Mouse (Mus musculus) CH12.LX (cell line): ENCODE data around the gene Olfr1532-ps1.

ENCODE experiments used
- BHLHE40 ChIP-seq: IDR thresholded peaks from 2 replicates; pipeline ENCODE4 v1.6.1; 2011; ENCODE audit warnings: mild to moderate bottlenecking, low read depth, low read length, improper control_type of control experiment
- CTCF ChIP-seq, 2 experiments: IDR thresholded peaks in 1 of 2; conservative IDR thresholded peaks in 1 of 2; 2 replicates each; pipeline ENCODE4 v1.5.1; 2011 to 2012; ENCODE audit warnings: low read depth in 2 of 2, low read length in 2 of 2, improper control_type of control experiment in 1 of 2, inconsistent platforms in 1 of 2, mild to moderate bottlenecking in 1 of 2, moderate library complexity in 1 of 2
- EP300 ChIP-seq: IDR thresholded peaks from 2 replicates; pipeline ENCODE4 v1.6.1; 2011; ENCODE audit warnings: low read length, improper control_type of control experiment
- MAFK ChIP-seq: IDR thresholded peaks from 2 replicates; pipeline ENCODE4 v1.6.1; 2011; ENCODE audit warnings: low read length, improper control_type of control experiment; ENCODE audit not compliant: insufficient replicate concordance
- NRF1 ChIP-seq: IDR thresholded peaks from 2 replicates; pipeline ENCODE4 v1.6.1; 2014; ENCODE audit warnings: low read depth, mild to moderate bottlenecking, inconsistent platforms, low read length, improper control_type of control experiment, moderate library complexity
- POLR2A ChIP-seq: IDR thresholded peaks from 2 replicates; pipeline ENCODE4 v1.6.1; 2011; ENCODE audit warnings: low read depth, mild to moderate bottlenecking, improper control_type of control experiment, low read length
- RCOR1 ChIP-seq: conservative IDR thresholded peaks from 2 replicates; pipeline ENCODE4 v1.6.1; 2012; ENCODE audit warnings: low read depth, mild to moderate bottlenecking, inconsistent platforms, low read length, improper control_type of control experiment
- TCF12 ChIP-seq: IDR thresholded peaks from 2 replicates; pipeline ENCODE4 v1.6.1; 2014; ENCODE audit warnings: low read depth, mild to moderate bottlenecking, inconsistent platforms, low read length, improper control_type of control experiment
- USF1 ChIP-seq: IDR thresholded peaks from 2 replicates; pipeline ENCODE4 v1.6.1; 2014; ENCODE audit warnings: low read depth, mild to moderate bottlenecking, inconsistent platforms, low read length, improper control_type of control experiment
- ZMIZ1 ChIP-seq: IDR thresholded peaks from 2 replicates; pipeline ENCODE4 v1.6.1; 2012; ENCODE audit warnings: low read depth, mild to moderate bottlenecking, inconsistent platforms, low read length, improper control_type of control experiment

- TF ChIP-seq CTCF (conservative IDR thresholded peaks at IDR 0.05 in 1 of 2, IDR thresholded peaks at IDR 0.05 in 1 of 2; ENCODE audit: low read depth in 2 of 2, low read length in 2 of 2) (no peak), MAFK (no peak), ZMIZ1 (no peak), USF1 (no peak), RCOR1 (no peak), NRF1 (no peak), POLR2A (no peak), TCF12 (no peak), BHLHE40 (no peak), EP300 (no peak)
Measured at GRCm38 (mm10) chr7:106932119-106932518, 24.3 kb downstream of the Olfr1532-ps1 start, which contains the start of gene Olfr709-ps1.
